Mouse (Mus musculus): ENCODE measurements around the gene Aspa.
"Not testable (repeated sequence)": the region's sequence is repeated elsewhere in the genome, so short reads cannot be mapped to it uniquely, and the experiment has no call there.

The Aspa gene

GRCm38 (mm10) chr11:73329442-73329841 lies at the start of gene Aspa, which contains the start of the genes Gm49340 and Spata22:
TSS of gene Aspa (minus strand) at chr11:73329596.
TSS of gene Gm49340 (plus strand) at chr11:73329741.
TSS of gene Spata22 (plus strand) at chr11:73329741.
- CTCF ChIA-PET, result no interaction called here

GRCm38 (mm10) chr11:73370946-73371345 lies 41.5 kb upstream of the Aspa start, which contains the start of gene Olfr376:
TSS of gene Olfr376 (plus strand) at chr11:73371246.
- CTCF ChIA-PET, result no interaction called here

GRCm38 (mm10) chr11:73350483-73350882 lies 21.1 kb upstream of the Aspa start, which contains the start of gene Olfr20:
TSS of gene Olfr20 (plus strand) at chr11:73350783.
- CTCF ChIA-PET, result no interaction called here

GRCm38 (mm10) chr11:73336919-73337318 lies 7.5 kb upstream of the Aspa start:
- CTCF ChIA-PET, result no interaction called here

GRCm38 (mm10) chr11:73333357-73333756 lies 4.0 kb upstream of the Aspa start:
- CTCF ChIA-PET, result no interaction called here

- CTCF ChIA-PET, result no interaction called here
Observed at GRCm38 (mm10) chr11:73327361-73327760, 2.0 kb downstream of the Aspa start.

GRCm38 (mm10) chr11:73326485-73326886 lies 2.9 kb downstream of the Aspa start:
- CTCF ChIA-PET, result no interaction called here

GRCm38 (mm10) chr11:73323906-73324830 lies 5.2 kb downstream of the Aspa start:
- CTCF ChIA-PET, result no interaction called here

- CTCF ChIA-PET, result not testable (repeated sequence)
Observed at GRCm38 (mm10) chr11:73321064-73321463, 8.3 kb downstream of the Aspa start.

GRCm38 (mm10) chr11:73318581-73318980 lies 10.8 kb downstream of the Aspa start:
- CTCF ChIA-PET, result not testable (repeated sequence)

- CTCF ChIA-PET, result no interaction called here
Observed at GRCm38 (mm10) chr11:73315961-73316360, 13.4 kb downstream of the Aspa start.

GRCm38 (mm10) chr11:73303123-73303522 lies 26.3 kb downstream of the Aspa start:
- CTCF ChIA-PET, result no interaction called here

GRCm38 (mm10) chr11:73289621-73290020 lies 39.8 kb downstream of the Aspa start:
- CTCF ChIA-PET, result no interaction called here

GRCm38 (mm10) chr11:73284351-73284750 lies 45.0 kb downstream of the Aspa start:
- CTCF ChIA-PET, result no interaction called here

- CTCF ChIA-PET, result no interaction called here
Observed at GRCm38 (mm10) chr11:73283926-73284325, 45.5 kb downstream of the Aspa start.

GRCm38 (mm10) chr11:73283369-73283768 lies 46.0 kb downstream of the Aspa start:
- CTCF ChIA-PET, result no interaction called here

GRCm38 (mm10) chr11:73281528-73282027 lies 47.8 kb downstream of the Aspa start:
- CTCF ChIA-PET, result no interaction called here

- CTCF ChIA-PET, result no interaction called here
Observed at GRCm38 (mm10) chr11:73280710-73281109, 48.7 kb downstream of the Aspa start.

GRCm38 (mm10) chr11:73274821-73275220 lies 54.6 kb downstream of the Aspa start:
- CTCF ChIA-PET, result no interaction called here

GRCm38 (mm10) chr11:73267267-73267666 lies 62.1 kb downstream of the Aspa start, which contains the start of gene Trpv3:
TSS of gene Trpv3 (plus strand) at chr11:73267388.
- CTCF ChIA-PET, result no interaction called here

GRCm38 (mm10) chr11:73261385-73261784 lies 68.0 kb downstream of the Aspa start:
- CTCF ChIA-PET, result no interaction called here

GRCm38 (mm10) chr11:73260457-73260856 lies 68.9 kb downstream of the Aspa start:
- CTCF ChIA-PET, result no interaction called here

GRCm38 (mm10) chr11:73258664-73259063 lies 70.7 kb downstream of the Aspa start:
- CTCF ChIA-PET, result no interaction called here
